Mouse (Mus musculus): ENCODE data around the gene Ndufb6. TPM values are rescaled to one million over a fixed set of nuclear protein-coding genes. Genes with fewer than 3 reads are reported as not detected.

Ndufb6 gene
- polyA plus RNA-seq, 1 experiment from 2014 or later = 294 TPM

DNA sequence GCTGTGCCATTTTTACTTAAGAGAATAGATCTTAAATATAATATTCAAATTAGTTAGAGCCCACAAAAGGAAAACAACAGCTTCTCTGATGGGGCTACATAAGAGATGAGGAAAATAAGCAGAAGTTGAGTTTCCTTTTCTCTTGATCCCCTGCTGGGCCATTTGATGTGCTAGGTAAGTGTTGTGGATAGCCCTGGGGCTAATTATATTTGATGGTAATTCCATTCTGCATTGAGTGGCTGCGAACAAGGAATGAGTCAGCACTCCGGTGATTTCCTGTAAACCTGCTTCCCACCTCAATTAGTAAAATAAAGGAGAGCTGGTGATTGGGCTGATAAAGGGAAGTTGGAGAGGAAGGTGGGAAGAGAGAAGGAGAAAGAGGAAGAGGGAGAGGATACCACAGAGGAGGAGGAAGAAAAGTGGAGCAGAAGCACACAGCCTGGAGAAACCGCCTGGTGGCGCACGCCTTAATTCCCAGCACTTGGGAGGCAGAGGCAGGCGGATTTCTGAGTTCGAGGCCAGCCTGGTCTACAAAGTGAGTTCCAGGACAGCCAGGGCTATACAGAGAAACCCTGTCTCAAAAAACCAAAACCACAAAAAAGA lies 46.1 kb downstream of the Ndufb6 start:
- Histone ChIP-seq H3K27ac (no peak overlapping the region), H3K36me3 (peaks cover 5% of the 10 kb centered on the region; the same call in 1 of the 2 replicates), H3K4me3 (replicated peaks) (no peak overlapping the region), H3K4me2 (no peak overlapping the region), H3K9me3 (no peaks in the 10 kb centered on the region), H3K4me1 (replicated peaks) (no peaks in the 10 kb centered on the region), H3K27me3 (no peaks in the 10 kb centered on the region), H3K9ac (replicated peaks) (no peak overlapping the region)
- WGBS = 89% methylated on average over 7 of the region's 7 CpGs
- ATAC-seq (ENCODE audit: insufficient number of reproducible peaks, insufficient read depth, low FRiP score, low TSS enrichment, low read depth) = no peak

DNA sequence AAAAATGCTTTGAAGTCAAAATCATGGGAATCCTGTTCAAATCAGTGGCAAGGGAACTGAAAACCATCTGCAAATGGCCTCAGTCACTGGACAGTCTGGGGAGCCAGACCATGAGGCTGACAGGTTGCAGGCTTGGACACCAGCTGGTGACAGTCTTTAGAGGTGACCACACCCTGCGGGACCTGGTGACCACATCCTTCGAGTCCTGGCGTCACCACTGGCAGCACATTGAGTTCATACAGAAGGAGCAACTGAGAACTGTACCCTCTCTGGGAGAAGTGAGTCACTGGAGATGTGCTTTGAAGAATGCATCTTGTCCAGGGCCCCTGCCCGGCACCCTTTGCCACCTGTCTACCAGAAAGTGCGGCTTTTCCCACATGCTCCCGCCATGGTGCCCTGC lies 49.5 kb downstream of the Ndufb6 start:
- Histone ChIP-seq H3K4me1 (replicated peaks) (no peaks in the 10 kb centered on the region), H3K27me3 (no peaks in the 10 kb centered on the region)
- WGBS = 91% methylated on average over 6 of the region's 6 CpGs

DNA sequence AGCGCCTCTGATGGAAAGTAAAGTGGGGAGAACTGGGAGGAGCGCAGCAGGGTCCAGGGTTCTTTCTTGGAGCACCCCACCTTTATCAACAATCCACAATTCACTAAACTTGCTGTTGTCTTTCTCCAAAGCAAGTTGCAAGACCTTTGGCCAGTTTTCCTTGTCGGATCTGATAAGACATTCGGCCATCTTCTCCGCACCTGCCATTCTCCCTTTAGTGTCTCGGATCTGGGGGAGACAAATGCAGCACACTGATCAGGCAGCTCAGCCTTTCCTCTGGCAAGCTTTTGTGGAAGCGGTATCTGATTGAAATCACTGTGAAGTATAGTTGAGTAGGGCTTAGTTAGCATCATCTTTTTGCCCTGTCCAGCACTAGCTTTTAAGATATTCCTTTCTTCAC lies 51.3 kb downstream of the Ndufb6 start:
- Histone ChIP-seq H3K4me1 (replicated peaks) (no peaks in the 10 kb centered on the region), H3K9ac (replicated peaks) (no peak overlapping the region), H3K4me3 (replicated peaks) (no peak overlapping the region), H3K9me3 (no peaks in the 10 kb centered on the region), H3K27ac (no peak overlapping the region), H3K36me3 (no peaks in the 10 kb centered on the region), H3K27me3 (no peaks in the 10 kb centered on the region), H3K4me2 (no peak overlapping the region)
- ATAC-seq (ENCODE audit: insufficient number of reproducible peaks, insufficient read depth, low FRiP score, low TSS enrichment, low read depth) = no peak
- WGBS = 93% methylated on average over 7 of the region's 7 CpGs

More for the DNA sequence above, 49.5 kb downstream of the Ndufb6 start:
- no peak for ATAC-seq (ENCODE audit: insufficient number of reproducible peaks, insufficient read depth, low FRiP score, low TSS enrichment, low read depth)
- no peak overlapping the region for H3K4me2 ChIP-seq
- peaks cover 5% of the 10 kb centered on the region; the same call in 1 of the 2 replicates for H3K36me3 ChIP-seq
- H3K4me3 ChIP-seq (replicated peaks) = no peak overlapping the region
- H3K9me3 ChIP-seq = no peaks in the 10 kb centered on the region
- H3K9ac ChIP-seq (replicated peaks) = no peak overlapping the region
- no peak overlapping the region for H3K27ac ChIP-seq

DNA sequence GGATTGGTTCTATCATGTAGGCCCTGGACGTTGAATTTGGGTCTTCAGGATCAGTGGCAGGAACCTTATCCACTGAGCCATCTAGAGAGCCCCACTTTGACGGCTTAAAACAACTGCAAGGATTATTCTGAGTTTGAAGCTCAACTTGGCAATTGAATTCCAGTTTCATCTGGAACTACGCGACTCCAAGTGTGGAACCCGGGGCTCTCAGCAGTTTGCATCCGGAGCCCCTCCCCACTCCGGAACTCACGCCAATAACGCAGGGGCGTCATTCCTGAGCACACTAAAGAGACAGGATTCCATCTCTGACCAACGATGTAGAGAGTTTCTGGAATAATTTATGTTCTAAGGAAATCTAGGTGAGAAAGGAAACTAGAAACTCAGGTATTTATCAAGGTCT lies 52.1 kb downstream of the Ndufb6 start:
- no peak overlapping the region for H3K9ac ChIP-seq (replicated peaks)
- no peaks in the 10 kb centered on the region for H3K9me3 ChIP-seq
- no peak overlapping the region for H3K4me3 ChIP-seq (replicated peaks)
- no peak for ATAC-seq (ENCODE audit: insufficient number of reproducible peaks, insufficient read depth, low FRiP score, low TSS enrichment, low read depth)
- 88% methylated on average over 11 of the region's 11 CpGs for WGBS
- H3K36me3 ChIP-seq = no peaks in the 10 kb centered on the region
- peaks cover 4% of the 10 kb centered on the region for H3K27me3 ChIP-seq
- no peaks in the 10 kb centered on the region for H3K4me1 ChIP-seq (replicated peaks)
- no peak overlapping the region for H3K4me2 ChIP-seq
- no peak overlapping the region for H3K27ac ChIP-seq

DNA sequence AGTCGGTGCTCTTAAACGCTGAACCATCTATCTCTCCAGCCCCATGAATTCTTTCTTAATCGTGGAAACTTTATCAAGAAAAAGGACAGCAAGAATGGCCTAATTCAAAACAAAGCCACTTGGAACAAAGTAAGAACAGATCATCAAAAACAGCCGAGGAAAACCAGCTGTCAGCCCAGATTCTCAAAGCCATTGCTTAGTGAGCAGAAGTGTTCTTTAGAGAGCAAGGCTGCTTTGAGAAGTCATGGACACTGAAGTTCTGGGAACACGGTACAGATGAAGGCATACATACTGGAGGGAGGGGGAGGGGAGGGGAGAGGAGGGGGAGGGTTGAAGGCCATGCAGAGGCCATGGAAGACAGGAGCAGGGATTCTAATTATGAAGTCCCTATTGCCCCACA lies 53.1 kb downstream of the Ndufb6 start:
- no peak for ATAC-seq (ENCODE audit: insufficient number of reproducible peaks, insufficient read depth, low FRiP score, low TSS enrichment, low read depth)
- Histone ChIP-seq H3K4me1 (replicated peaks) (no peaks in the 10 kb centered on the region), H3K4me2 (no peak overlapping the region), H3K27ac (no peak overlapping the region), H3K9ac (replicated peaks) (no peak overlapping the region), H3K36me3 (0 out of 2 replicates have a peak, but pooled peaks cover 5% of the 10 kb centered on the region), H3K27me3 (peaks cover 15% of the 10 kb centered on the region), H3K4me3 (replicated peaks) (no peak overlapping the region), H3K9me3 (no peaks in the 10 kb centered on the region)
- 71% methylated on average over 5 of the region's 5 CpGs for WGBS

DNA sequence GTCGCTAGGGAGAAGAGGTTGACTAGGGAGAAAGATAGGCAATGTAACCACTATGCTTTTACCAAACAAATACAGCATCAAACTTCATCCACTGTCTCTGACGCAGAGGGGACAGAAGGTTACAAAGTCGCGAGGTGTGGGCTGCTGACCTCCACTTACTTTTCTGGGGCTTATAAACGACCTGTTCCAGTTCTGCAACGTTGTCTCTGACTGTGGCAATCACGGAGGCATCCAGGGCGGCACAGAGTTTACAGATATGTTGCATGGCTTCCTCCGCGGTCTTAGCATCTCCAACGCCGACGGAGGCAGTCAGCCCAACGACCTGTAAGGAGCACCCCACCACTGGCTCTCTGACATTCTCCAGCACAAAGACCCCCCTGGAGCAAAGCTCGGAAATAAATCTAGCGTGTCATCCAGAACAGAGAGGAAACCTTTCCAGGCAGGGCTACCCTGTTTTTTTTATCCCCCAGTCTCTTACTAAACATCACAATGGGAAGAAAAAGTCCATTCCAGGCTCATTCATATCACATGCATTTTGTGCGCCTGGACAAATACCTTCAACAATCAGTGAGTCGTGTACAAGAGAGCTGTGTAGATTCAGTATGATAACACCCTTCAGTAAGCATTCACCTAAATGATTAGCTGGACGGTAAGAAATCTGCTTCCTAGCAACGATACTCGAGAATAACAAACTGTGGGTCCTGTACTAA lies 57.2 kb downstream of the Ndufb6 start:
- H3K4me1 ChIP-seq (replicated peaks) = no peaks in the 10 kb centered on the region; the same call in 1 of the 2 replicates
- H3K27me3 ChIP-seq = peaks cover 23% of the 10 kb centered on the region
- WGBS = 53% methylated on average over 21 of the region's 21 CpGs
- H3K9me3 ChIP-seq = no peaks in the 10 kb centered on the region
- H3K27ac ChIP-seq = no peak overlapping the region
- 0 out of 2 replicates have a peak, but pooled peaks cover 5% of the 10 kb centered on the region for H3K36me3 ChIP-seq
- ATAC-seq (ENCODE audit: insufficient number of reproducible peaks, insufficient read depth, low FRiP score, low TSS enrichment, low read depth) = no peak
- no peak overlapping the region for H3K4me2 ChIP-seq
- no peak overlapping the region for H3K4me3 ChIP-seq (replicated peaks)
- no peak overlapping the region for H3K9ac ChIP-seq (replicated peaks)

DNA sequence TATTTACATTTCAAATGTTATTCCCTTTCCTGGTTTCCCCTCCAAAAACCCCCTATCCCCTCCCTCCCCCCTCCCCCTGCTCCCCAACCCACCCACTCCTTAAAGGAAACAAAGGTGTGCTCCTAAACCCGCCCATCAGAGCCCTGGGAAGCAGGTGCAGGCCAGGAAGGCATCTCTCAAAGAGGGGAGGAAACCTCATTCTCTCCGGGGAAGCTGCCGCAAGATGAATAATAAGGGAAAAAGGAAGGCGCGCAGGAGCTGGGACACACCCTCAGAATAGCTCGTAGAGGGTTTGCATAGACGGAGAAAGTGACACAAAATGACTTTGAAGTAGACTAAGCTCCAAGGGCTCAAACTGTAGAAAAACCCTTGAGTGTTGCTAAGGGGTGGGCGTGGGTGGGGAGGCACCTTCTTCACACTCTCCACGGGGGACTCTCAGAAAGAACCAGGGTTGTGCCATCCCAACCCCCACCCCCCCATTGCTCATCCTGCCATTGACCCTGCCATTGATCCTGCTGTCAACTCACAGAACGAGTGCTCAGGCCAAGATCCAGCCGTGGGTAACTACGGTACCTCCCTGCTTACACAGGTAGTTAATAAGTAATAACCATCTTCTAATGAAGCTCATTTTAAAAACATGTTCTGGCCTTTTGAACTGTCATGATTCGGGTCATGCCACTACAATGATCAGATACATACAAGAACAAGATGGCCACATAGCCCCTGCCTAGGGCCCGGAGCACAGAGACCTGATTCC lies 58.0 kb downstream of the Ndufb6 start:
- 25% methylated on average over 14 of the region's 14 CpGs for WGBS
- Histone ChIP-seq H3K4me3 (replicated peaks) (no peak overlapping the region), H3K9me3 (no peaks in the 10 kb centered on the region)

More for the DNA sequence above, 58.0 kb downstream of the Ndufb6 start:
- no peak overlapping the region for H3K9ac ChIP-seq (replicated peaks)
- ATAC-seq (ENCODE audit: insufficient number of reproducible peaks, insufficient read depth, low FRiP score, low TSS enrichment, low read depth) = no peak
- no peak overlapping the region for H3K27ac ChIP-seq
- H3K4me1 ChIP-seq (replicated peaks) = no peaks in the 10 kb centered on the region; the same call in 1 of the 2 replicates
- H3K27me3 ChIP-seq = peaks cover 23% of the 10 kb centered on the region
- 0 out of 2 replicates have a peak, but pooled peaks cover 5% of the 10 kb centered on the region for H3K36me3 ChIP-seq
- H3K4me2 ChIP-seq = no peak overlapping the region

Other genes starting within 250 kb of the Ndufb6 start
- gene Aco1, start 136.3 kb downstream of the Ndufb6 start, polyA plus RNA-seq (2016; fragmentation: Nextera tagmentation; extraction: Ambion mirVana) = 49.3 and 52.9 TPM in 2 replicates
- gene Ddx58, start 39.6 kb downstream of the Ndufb6 start, polyA plus RNA-seq (2016; fragmentation: Nextera tagmentation; extraction: Ambion mirVana) = 6.0 and 6.8 TPM in 2 replicates
- 26.4 and 34.4 TPM in 2 replicates for gene Smim27, start 9.8 kb downstream of the Ndufb6 start, polyA plus RNA-seq (2016; fragmentation: Nextera tagmentation; extraction: Ambion mirVana)
- gene Topors, start 9.6 kb downstream of the Ndufb6 start, polyA plus RNA-seq (2016; fragmentation: Nextera tagmentation; extraction: Ambion mirVana) = 57.4 and 58.4 TPM in 2 replicates
- 0.17 and 0.20 TPM in 2 replicates for gene Tmem215, start 192.8 kb upstream of the Ndufb6 start, polyA plus RNA-seq (2016; fragmentation: Nextera tagmentation; extraction: Ambion mirVana)

Data from limb, embryonic 12.5 days (tissue).